Mouse (Mus musculus): ENCODE measurements around the gene Bcl11a. TPM values are rescaled to one million over a fixed set of nuclear protein-coding genes. Genes with fewer than 3 reads are reported as not detected.

The Bcl11a gene
- total and polyA plus RNA-seq, 3 experiments: 0.81 to 5.9 (median 4.3) TPM

- DNase-seq: no peak
Observed at GRCm38 (mm10) chr11:24131818-24132217, 54.0 kb downstream of the Bcl11a start.

- DNase-seq: no peak
Observed at GRCm38 (mm10) chr11:24132358-24132757, 54.5 kb downstream of the Bcl11a start.

DNA sequence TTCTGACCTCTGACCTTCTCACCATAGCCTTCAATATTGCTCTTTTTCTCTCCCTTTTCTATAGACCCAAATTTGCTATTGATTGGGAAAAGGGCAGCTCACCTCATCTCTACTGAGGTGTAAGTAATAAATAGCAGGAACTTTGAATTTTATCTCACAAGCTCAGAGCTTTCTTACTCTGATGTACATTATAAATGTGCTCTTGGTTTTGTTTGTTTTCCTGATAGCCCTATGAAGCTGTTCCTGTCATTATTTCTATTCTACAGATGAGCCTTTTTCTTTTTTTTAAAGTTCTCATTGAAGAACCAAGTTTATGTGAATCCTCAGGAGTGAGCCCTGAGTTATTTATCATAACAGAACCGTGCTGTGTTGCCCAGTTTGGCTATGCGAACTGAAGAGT is 55.0 kb downstream of the Bcl11a start:
- no peak for DNase-seq

GRCm38 (mm10) chr11:24133484-24133883 is 55.6 kb downstream of the Bcl11a start:
- DNase-seq: no peak

- DNase-seq: no peak
Observed at GRCm38 (mm10) chr11:24133928-24134327, 56.1 kb downstream of the Bcl11a start.

DNA sequence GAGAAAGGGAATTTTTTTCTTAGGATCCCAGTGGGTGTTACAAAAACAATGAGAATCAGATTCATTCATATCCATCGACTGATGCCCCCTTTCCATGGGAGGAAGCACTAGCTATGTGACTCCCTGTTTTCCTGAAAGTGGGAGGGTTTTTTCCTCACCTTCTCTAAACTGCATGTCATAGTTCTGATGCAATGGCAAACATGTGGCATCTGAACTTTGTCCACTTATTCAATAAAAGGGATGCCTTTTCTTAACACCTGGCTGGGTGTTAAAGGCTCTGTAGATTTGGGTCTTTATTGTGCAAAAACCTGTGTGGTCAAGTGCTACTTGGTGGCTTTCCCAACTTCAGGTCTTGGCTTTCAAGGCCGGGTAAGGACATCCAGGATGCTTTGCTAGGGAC is 57.4 kb downstream of the Bcl11a start:
- DNase-seq: no peak

- DNase-seq: no peak
Observed at GRCm38 (mm10) chr11:24136084-24136785, 58.4 kb downstream of the Bcl11a start.

- DNase-seq: no peak
Observed at GRCm38 (mm10) chr11:24137891-24138290, 60.0 kb downstream of the Bcl11a start.

- DNase-seq: no peak
Observed at GRCm38 (mm10) chr11:24138600-24139375, 60.9 kb downstream of the Bcl11a start.

DNA sequence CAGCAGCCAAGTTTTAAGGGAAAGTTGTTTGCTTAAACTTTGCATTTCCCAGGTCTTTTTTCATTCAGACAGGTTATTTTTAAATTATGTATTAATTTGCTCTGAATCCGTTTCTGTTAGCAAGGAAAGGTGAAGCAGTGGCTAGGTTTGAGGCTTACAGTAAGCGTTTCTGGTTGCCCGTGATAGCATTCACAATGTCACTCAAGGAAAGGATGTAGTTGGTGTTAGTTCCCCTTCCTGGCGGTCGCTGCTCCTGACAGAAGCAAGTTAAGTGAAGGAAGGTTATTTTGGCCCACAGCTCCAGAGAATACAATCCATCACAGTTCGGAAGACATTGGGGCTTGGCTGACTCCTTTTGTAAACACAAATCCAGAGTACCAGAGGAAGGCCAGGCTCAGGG is 61.6 kb downstream of the Bcl11a start:
- no peak for DNase-seq

- DNase-seq: no peak
Observed at GRCm38 (mm10) chr11:24139952-24140351, 62.1 kb downstream of the Bcl11a start.

DNA sequence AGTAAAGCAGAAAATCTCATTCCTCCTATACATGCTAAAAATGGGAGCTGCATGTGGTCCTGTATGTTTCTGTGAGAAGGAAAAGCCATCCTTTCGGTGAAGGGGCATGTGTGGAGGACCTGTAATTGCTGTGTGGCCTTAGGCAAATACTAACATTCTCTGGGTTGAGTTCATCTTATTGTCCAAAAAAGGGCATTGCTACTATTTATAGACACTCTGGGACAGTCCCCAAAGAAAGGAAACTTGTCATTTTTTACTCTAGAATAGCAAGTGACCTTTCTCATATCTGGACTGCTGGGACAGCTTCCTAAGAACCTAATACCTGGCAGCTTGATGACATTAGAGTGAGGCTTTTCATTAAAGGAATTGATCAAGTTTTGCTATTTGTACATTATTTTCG is 63.1 kb downstream of the Bcl11a start:
- DNase-seq: no peak

GRCm38 (mm10) chr11:24141479-24142251 is 63.8 kb downstream of the Bcl11a start:
- DNase-seq: no peak

- peak; percentile 76 for DNase-seq
Observed at GRCm38 (mm10) chr11:24142316-24142715, 64.5 kb downstream of the Bcl11a start.

DNA sequence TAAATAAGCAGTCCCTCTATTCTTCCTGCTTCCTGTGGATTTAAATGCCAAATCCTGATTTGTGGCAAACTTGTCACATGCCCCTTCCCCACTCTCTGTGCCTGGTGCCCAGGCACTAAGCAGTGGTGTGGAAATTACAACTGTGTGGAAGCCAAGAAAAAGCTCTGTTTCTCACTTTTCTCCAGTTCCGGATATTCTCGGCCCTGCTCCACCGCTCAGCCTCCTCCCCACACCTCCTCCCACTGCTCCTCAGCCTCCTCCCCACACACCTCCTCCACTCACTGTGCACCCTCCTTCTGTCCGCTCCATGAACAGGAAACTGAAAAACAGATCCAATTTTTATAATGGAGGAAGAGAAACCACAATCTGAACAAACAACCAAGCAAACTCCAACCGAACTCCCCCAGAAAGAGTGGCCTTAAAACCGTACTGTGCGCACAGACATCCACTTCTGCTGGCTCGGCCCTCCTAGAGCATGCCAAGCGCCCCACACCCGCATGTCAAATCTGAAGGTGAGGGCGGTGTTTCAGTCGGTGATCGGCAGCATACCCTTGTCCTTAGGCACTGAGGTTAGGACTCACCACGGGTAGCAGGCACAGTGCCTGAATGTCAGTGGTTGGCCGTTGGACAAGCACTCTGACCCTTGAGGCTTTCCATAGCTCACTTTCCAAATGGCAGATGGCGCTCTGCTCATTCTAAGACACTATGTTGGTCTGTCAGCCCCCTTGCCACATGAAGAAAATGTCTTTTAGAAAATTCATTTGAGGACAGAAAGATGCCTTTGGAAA is 66.5 kb downstream of the Bcl11a start:
- DNase-seq: no peak

DNA sequence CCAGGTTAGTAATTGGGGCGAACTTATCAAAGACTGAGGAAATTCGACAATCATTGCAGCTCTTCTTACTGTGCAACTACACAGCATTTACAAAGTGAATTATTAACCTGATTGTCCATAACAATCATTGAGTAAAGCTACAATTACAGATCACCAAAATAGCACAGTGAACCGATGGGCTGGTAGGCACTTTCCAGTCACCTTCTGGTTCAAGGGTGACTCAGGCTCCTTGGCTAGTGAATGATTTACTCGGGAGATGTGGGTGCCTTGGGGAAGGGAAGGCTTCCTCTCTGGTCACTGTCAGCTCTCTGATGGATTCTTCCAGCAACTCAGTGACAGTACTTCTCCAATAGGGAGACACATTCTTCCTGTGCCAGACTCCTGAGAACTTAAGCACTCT is 68.2 kb downstream of the Bcl11a start:
- DNase-seq: no peak

DNA sequence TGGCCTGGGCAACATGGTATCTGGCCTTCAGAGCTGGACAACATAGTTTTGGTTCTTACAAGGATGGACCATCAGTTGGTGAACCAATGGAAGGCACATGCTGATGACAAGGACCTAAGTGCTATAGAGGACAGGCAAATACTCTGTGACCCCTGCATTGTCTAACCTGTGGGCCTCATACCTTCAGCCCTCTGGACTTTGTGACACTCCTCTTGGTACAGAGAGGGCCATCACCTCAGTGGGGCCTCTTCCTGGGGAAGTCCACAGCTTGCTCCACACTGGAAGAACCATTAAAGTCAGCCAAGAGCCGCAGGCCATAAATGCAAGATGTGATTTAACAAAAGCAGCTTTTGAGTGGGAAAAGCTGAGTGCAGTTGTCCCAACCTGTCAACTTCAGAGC is 68.6 kb downstream of the Bcl11a start:
- DNase-seq: no peak

- no peak for DNase-seq
Observed at GRCm38 (mm10) chr11:24147698-24148097, 69.8 kb downstream of the Bcl11a start.

DNA sequence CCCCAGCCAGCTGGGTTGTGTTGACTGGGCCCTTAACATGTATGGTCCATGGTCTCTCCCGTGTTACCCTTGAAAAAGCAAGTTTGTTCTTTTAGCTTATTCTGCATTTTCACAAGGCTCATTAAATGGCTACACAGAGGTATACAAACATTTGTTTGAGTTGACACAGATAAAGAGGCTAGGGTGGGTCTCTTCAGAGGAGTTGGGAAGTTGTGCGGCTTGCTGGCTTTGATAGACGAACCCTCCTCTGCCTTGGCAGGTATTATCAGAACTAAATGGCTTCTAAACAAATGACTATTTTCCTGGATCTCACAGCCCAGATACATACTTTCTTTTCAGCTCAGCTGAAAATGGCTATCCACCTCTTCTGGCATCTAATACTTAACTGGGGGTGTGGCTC is 70.7 kb downstream of the Bcl11a start:
- no peak for DNase-seq

DNA sequence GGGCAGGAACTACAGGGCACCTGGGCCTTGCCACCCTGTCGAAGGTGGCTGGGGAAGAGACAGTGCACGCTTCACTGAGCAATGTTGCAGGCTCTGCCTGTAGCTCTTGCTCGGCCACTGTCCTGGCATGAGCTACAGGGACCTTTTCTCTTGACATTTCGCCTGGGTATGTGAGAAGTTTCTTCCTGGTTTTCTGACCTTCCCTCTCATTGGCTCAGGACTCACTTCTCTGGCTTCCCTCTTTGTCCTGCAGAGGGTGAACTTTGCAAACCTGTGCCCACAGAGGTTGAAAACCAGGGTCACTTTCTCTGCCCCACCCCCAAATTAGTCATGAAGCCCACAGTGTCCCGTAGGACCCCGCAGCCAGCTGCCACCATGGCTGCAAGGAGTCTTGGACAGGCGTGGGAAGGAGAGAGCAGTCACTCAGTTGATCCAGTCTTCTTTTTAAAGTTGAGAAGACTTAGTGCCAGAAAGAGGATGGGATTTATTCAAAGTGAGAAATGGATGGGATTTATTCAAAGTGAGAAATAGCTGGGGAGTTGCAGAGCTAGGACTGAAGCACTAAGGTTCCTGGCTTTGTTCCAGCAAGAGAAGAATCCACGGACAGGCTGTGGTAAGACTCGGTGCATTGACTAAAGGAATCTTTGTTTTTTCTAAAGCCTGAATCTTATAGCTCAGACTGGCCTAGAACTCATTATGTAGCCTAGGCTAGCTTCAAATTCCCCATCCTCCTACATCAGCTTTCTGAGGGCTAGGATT is 71.8 kb downstream of the Bcl11a start:
- DNase-seq: peak; percentile 70

- no peak for DNase-seq
Observed at GRCm38 (mm10) chr11:24152076-24152784, 74.4 kb downstream of the Bcl11a start.

All from adrenal gland, adult 2 months (tissue).